Mouse (Mus musculus): Measurements from ENCODE around the gene Snx19. TPM values are rescaled to one million over a fixed set of nuclear protein-coding genes. Genes with fewer than 3 reads are reported as not detected.

Gene Snx19
- 36.4 TPM for polyA plus RNA-seq (2015; fragmentation: Illumina TruSeq; extraction: RNeasy Lipid Tissue Mini Kit (QIAGEN cat#74804); ENCODE audit: low read depth, low replicate concordance)

GRCm38 (mm10) chr9:30426882-30427632 is at the start of gene Snx19:
Gene Snx19 (plus strand): TSS chr9:30427108.

Measured in brain, adult 10 weeks (tissue).